Mouse (Mus musculus): Measurements from ENCODE around the gene Apold1. TPM values are rescaled to one million over a fixed set of nuclear protein-coding genes. Genes with fewer than 3 reads are reported as not detected.
A peak's percentile ranks its signal among the peaks of the same experiment; 100 is the strongest.

Apold1 gene
- polyA plus RNA-seq, 1 experiment from 2014 or later = 0.23 TPM

- no peak for ATAC-seq
- in situ Hi-C loops (cut with MboI; ENCODE audit: low pct_unique_long_range_greater_than_20kb) = loop anchor here (5.0 kb wide), 1 partner anchor 291 kb away; no protein-coding TSS in a partner anchor
- no peak for DNase-seq (ENCODE audit: low read depth, low spot score)
- H3K27me3 ChIP-seq = no peaks in the 10 kb centered on the region
- ChIA-PET POLR2A (interaction anchor here (0.6 kb wide), 2 partner anchors 20 to 46 kb away, joined by 3 to 4 read pairs; no protein-coding TSS in a partner anchor), CTCF (interaction anchor here (1.0 to 2.4 kb wide), 3 partner anchors 19 to 309 kb away, joined by 3 to 8 read pairs (median 6); no protein-coding TSS in a partner anchor)
- TF ChIP-seq CTCF (IDR thresholded peaks at IDR 0.05) = no peak
Observed at GRCm38 (mm10) chr6:134948522-134949061, 32.9 kb upstream of the Apold1 start.

DNA sequence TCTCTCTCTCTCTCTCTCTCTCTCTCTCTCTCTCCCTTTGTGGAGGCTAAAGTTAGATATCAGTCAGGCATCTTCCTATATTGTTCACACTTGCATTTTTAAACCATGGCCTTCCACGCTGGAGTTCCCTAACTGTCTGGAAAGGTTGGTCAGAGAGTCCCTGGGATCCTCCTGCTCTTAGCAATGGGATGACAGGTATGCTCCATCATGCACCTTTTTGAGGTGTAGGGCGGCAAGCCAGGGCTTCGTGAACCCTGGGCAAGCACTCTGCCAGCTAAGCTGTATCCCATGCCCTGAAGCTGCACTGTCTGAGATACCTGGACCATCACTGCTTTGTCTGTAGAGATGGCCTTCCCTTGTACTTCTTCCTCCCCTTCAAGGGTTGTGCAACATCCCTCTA is 32.3 kb upstream of the Apold1 start:
- H3K27me3 ChIP-seq = no peaks in the 10 kb centered on the region
- ATAC-seq (no peak), DNase-seq (ENCODE audit: low read depth, low spot score) (no peak)
- in situ Hi-C loops (cut with MboI; ENCODE audit: low pct_unique_long_range_greater_than_20kb) = loop anchor here (5.0 kb wide), 1 partner anchor 292 kb away; no protein-coding TSS in a partner anchor
- no peak for TF ChIP-seq CTCF (IDR thresholded peaks at IDR 0.05)
- POLR2A ChIA-PET = interaction anchor here (0.6 kb wide), 1 partner anchor 19 kb away, joined by 4 read pairs; no protein-coding TSS in a partner anchor
- CTCF ChIA-PET = interaction anchor here (1.1 to 1.2 kb wide), 2 partner anchors 15 to 77 kb away, joined by 3 read pairs; no protein-coding TSS in a partner anchor

- TF ChIP-seq CTCF (IDR thresholded peaks at IDR 0.05) = no peak
- H3K27me3 ChIP-seq = no peaks in the 10 kb centered on the region
- in situ Hi-C loops (cut with MboI; ENCODE audit: low pct_unique_long_range_greater_than_20kb) = no loop called here
- POLR2A ChIA-PET = no interaction called here
- DNase-seq (ENCODE audit: low read depth, low spot score) (no peak), ATAC-seq (no peak)
- CTCF ChIA-PET = interaction anchor here (1.1 to 1.4 kb wide), 2 partner anchors 10 to 12 kb away, joined by 3 to 4 read pairs; no protein-coding TSS in a partner anchor
Observed at GRCm38 (mm10) chr6:134951364-134951763, 30.2 kb upstream of the Apold1 start.

DNA sequence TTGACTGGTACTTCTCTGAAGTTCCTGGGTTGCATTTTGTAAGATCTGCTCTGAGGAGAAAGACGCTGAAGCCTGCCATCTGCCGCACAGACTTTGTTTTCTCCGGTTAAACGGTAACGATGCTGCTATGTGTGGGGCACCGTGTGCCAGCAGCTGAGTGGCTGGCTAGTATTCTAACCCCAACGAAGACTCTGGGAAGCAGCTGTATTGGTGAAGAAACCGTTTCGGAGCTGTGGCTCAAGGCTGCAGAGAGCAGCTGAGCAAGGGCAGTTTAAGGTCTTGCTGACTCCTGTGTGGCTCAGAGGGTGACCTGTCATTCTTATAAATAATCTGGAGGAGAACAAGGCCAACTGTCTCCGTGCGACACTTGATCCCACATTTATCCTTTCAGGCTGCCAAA is 27.5 kb upstream of the Apold1 start:
- ChIA-PET POLR2A (no interaction called here), CTCF (no interaction called here)
- ATAC-seq = no peak
- no peaks in the 10 kb centered on the region for H3K27me3 ChIP-seq
- in situ Hi-C loops (cut with MboI; ENCODE audit: low pct_unique_long_range_greater_than_20kb) = no loop called here
- DNase-seq (ENCODE audit: low read depth, low spot score) = no peak
- TF ChIP-seq CTCF (IDR thresholded peaks at IDR 0.05) = no peak

DNA sequence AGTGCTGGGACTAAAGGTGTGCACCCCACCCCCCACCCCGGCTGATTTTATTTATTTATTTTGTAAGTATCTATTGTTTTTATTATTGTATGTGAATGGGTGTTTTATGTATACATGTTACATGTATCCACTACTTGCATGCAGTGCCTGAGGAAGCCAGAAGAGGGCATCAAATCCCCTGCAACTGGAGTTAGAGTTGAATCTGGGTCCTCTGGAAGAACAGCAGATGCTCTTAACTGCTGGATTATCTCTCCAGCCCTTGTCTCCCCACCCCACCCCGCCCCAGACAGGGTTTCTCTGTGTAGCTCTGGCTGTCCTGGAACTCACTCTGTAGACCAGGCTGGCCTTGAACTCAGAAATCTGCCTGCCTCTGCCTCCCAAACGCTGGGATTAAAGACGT is 25.1 kb upstream of the Apold1 start:
- in situ Hi-C loops (cut with MboI; ENCODE audit: low pct_unique_long_range_greater_than_20kb) = no loop called here
- DNase-seq (ENCODE audit: low read depth, low spot score) (no peak), ATAC-seq (no peak)
- H3K27me3 ChIP-seq = no peaks in the 10 kb centered on the region
- CTCF ChIA-PET = no interaction called here
- POLR2A ChIA-PET = no interaction called here
- no peak for TF ChIP-seq CTCF (IDR thresholded peaks at IDR 0.05)

GRCm38 (mm10) chr6:134961286-134961685 is 20.2 kb upstream of the Apold1 start:
- no peaks in the 10 kb centered on the region for H3K27me3 ChIP-seq
- in situ Hi-C loops (cut with MboI; ENCODE audit: low pct_unique_long_range_greater_than_20kb) = no loop called here
- ChIA-PET POLR2A (interaction anchor here (0.6 kb wide), 1 partner anchor 16 kb away, joined by 5 read pairs; no protein-coding TSS in a partner anchor), CTCF (interaction anchor here (1.2 kb wide), 1 partner anchor 9 kb away, joined by 3 read pairs; no protein-coding TSS in a partner anchor)
- DNase-seq (ENCODE audit: low read depth, low spot score) (no peak), ATAC-seq (no peak)
- TF ChIP-seq CTCF (IDR thresholded peaks at IDR 0.05) = no peak

DNA sequence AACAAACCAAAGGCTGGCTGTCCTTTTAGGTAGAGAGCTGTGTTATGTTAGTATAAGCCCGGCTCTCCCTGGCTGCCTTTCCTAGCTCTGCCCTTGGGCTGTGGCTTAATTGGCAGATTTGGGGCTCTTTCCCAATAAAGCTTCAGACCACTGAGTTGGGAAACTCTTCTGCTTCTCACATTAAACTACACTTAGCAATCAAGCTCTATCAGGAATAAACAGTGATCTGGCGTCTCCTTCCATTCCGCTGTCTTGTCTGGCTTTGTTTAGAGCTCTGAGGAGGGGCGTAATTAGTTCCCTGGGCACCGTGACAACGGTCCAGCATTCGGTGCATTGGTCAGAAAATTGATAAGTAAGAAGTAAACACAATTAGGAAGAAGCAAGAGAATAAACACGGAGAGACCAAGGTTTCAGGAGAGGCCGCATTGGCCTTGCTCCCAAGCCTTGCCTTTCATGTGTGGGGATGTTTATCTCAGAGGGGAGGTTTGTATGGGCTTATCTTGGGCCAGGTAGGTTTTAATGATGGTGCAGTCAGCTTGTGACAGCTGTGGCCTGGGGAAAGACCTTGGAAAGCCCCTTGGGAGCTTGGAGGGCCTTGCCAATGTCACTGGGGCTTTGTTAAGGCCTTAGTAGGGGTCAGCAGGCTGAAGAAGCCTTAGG is 19.5 kb upstream of the Apold1 start:
- H3K27me3 ChIP-seq = no peaks in the 10 kb centered on the region
- POLR2A ChIA-PET = interaction anchor here (0.6 kb wide), 2 partner anchors 15 to 205 kb away, joined by 3 to 5 read pairs; no protein-coding TSS in a partner anchor
- ATAC-seq = no peak
- in situ Hi-C loops (cut with MboI; ENCODE audit: low pct_unique_long_range_greater_than_20kb) = no loop called here
- no peak for TF ChIP-seq CTCF (IDR thresholded peaks at IDR 0.05)
- no peak for DNase-seq (ENCODE audit: low read depth, low spot score)
- CTCF ChIA-PET = interaction anchor here (1.2 kb wide), 1 partner anchor 10 kb away, joined by 3 read pairs; no protein-coding TSS in a partner anchor

GRCm38 (mm10) chr6:134962518-134962893 is 19.0 kb upstream of the Apold1 start:
- in situ Hi-C loops (cut with MboI; ENCODE audit: low pct_unique_long_range_greater_than_20kb) = no loop called here
- ChIA-PET CTCF (interaction anchor here (1.2 kb wide), 1 partner anchor 11 kb away, joined by 3 read pairs; no protein-coding TSS in a partner anchor), POLR2A (interaction anchor here (0.6 kb wide), 1 partner anchor 206 kb away, joined by 3 read pairs; no protein-coding TSS in a partner anchor)
- DNase-seq (ENCODE audit: low read depth, low spot score) = no peak
- no peaks in the 10 kb centered on the region for H3K27me3 ChIP-seq
- TF ChIP-seq CTCF (IDR thresholded peaks at IDR 0.05) = no peak
- ATAC-seq = no peak

DNA sequence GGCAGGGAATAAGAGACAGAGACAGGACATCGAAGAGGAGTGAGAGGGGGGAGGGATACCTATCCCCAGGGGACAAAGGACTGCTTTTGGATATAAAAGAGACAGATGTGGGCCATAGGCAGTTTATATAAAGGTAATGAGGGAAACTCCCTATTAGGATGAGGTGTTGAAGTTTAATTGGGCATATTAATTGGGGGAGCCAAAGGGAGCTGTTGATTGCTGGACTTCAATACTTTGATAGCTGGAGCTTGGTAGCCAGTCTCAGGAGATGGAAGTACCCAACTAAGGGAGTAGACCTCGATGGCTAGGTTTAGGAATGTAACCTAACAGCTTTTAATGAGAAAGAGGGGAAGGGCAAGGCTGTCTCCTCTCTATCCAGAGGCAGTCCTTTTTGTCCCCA is 17.6 kb upstream of the Apold1 start:
- DNase-seq (ENCODE audit: low read depth, low spot score) (no peak), ATAC-seq (no peak)
- no peak for TF ChIP-seq CTCF (IDR thresholded peaks at IDR 0.05)
- ChIA-PET CTCF (no interaction called here), POLR2A (no interaction called here)
- H3K27me3 ChIP-seq = no peaks in the 10 kb centered on the region
- in situ Hi-C loops (cut with MboI; ENCODE audit: low pct_unique_long_range_greater_than_20kb) = no loop called here

DNA sequence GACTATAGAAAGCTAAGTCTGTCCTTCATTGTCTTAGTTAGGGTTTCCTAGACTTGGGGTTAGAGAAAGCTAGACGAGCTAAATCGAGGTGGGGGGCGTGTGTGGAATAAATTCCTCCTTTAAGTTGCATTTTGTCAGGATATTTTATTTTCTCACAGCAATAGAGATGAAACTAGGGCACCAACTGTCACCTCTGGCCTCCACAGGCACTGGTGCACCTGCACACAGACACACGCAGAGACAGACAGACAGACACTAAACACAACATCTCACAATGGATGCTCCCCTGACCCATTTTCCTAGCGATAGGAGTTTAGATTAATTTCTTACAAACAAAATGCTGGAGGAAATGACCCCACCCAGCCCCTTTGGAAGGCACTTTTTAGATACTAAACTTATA is 14.8 kb upstream of the Apold1 start:
- no peak for TF ChIP-seq CTCF (IDR thresholded peaks at IDR 0.05)
- ATAC-seq = no peak
- ChIA-PET CTCF (interaction anchor here (1.4 kb wide), 1 partner anchor 9 kb away, joined by 4 read pairs; no protein-coding TSS in a partner anchor), POLR2A (no interaction called here)
- no peaks in the 10 kb centered on the region for H3K27me3 ChIP-seq
- in situ Hi-C loops (cut with MboI; ENCODE audit: low pct_unique_long_range_greater_than_20kb) = no loop called here
- no peak for DNase-seq (ENCODE audit: low read depth, low spot score)

DNA sequence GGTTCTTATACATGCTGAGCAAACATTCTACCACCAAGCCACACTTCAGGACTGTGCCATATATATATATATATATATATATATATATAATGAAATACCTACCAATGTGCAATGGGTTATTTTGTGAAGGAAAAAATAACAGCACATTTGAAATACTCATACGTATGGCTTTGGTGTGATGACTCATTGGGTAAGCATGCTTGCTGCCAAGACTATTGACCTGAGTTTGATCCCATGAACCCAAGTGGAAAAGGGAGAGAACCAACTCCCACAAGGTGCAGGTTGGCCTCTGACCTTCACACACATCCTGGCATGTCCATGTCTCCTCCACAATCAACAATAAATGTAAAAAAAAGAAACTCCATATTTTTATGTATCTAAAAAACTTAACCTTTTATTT is 13.2 kb upstream of the Apold1 start:
- CTCF ChIA-PET = no interaction called here
- in situ Hi-C loops (cut with MboI; ENCODE audit: low pct_unique_long_range_greater_than_20kb) = no loop called here

More for the DNA sequence above, 13.2 kb upstream of the Apold1 start:
- no peak for TF ChIP-seq CTCF (IDR thresholded peaks at IDR 0.05)
- no peaks in the 10 kb centered on the region for H3K27me3 ChIP-seq
- POLR2A ChIA-PET = interaction anchor here (0.6 kb wide), 1 partner anchor 20 kb away, joined by 4 read pairs; no protein-coding TSS in a partner anchor
- DNase-seq (ENCODE audit: low read depth, low spot score) = no peak
- peak; percentile 44 for ATAC-seq

Data from Patski (cell line).